Mouse (Mus musculus): ENCODE results near the gene Mrrf. TPM values are rescaled to one million over a fixed set of nuclear protein-coding genes. Genes with fewer than 3 reads are reported as not detected.

Mrrf gene
- polyA plus RNA-seq (2012; rRNA removed), result 18.2 and 24.5 TPM in 2 replicates

DNA sequence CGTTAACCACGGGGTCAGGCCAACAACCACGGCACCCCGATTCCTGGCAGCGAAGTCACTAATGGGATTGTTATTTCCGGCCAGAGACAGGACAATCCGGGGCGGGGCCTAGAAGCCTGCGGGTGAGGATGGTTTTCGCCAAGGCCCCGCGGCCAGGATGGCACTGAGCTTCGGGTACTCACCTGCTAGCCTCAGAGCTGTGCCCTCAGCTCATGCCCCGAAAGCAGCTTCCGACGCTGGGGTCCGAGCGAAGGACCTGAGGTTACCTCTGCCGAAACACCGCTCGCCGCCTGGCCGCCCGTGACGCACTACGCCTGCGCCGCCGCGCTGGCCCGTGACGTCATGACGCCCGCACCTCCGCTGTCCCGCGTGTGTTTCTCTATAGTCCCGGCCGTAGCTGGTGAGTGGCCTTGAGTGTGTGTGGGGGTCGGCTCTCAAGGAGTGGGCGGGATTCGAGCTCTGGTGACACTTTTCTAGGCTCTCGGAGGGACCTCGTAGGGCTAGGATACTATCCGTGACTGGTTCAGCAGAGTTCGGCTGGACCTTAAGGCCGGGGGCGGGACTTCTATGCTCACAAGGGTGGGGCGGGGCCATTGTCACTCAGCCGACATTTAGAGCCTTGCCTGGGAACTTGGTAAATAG lies at the start of gene Mrrf, which contains the start of gene Rbm18:
Mrrf (plus strand) TSS at position 90 of the 642 bp plus-strand sequence.
Rbm18 (minus strand) TSS at position 474 of the 642 bp plus-strand sequence.
- no peak for TF ChIP-seq CTCF (IDR thresholded peaks at IDR 0.05; ENCODE audit: insufficient read depth, low read length)
- peak; percentile 79; the same call in 1 of the 2 replicates for TF ChIP-seq POLR2A (IDR thresholded peaks at IDR 0.05; ENCODE audit: borderline replicate concordance, extremely low read depth, low read depth, low read length)
- Histone ChIP-seq H3K4me3 (replicated peaks; ENCODE audit: extremely low read depth, low read depth, low read length) (peak within 1 kb of the TSS; percentile 86), H3K4me1 (ENCODE audit: control insufficient read depth, insufficient read depth, low read length) (peaks cover 9% of the 10 kb centered on the region; the same call in 1 of the 2 replicates)
- peak; percentile 98 for DNase-seq
- under 1% methylated on average over 50 of the region's 50 CpGs for WGBS

DNA sequence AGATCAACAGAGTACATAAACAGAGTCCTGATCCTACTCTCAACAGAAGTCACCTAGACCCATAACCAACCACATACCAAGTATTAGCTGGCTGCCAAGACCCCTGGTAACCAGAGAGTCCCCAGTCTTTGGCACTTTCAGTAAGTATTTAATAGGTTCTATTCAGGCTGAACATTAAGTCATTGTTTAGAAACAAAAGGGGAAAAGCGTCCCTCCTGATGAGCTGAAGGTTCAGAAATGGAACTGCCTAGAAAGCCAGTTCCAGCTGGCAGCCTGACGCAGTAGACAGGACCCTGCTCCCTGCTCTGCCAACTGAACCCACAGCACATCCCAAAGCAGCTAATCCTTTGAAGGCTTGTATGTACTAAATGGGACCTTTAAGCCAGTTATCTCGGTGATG lies 47.0 kb upstream of the Mrrf start:
- TF ChIP-seq CTCF (IDR thresholded peaks at IDR 0.05; ENCODE audit: insufficient read depth, low read length) (no peak), POLR2A (IDR thresholded peaks at IDR 0.05; ENCODE audit: borderline replicate concordance, extremely low read depth, low read depth, low read length) (no peak)
- H3K4me3 ChIP-seq (replicated peaks; ENCODE audit: extremely low read depth, low read depth, low read length), result no peak overlapping the region
- WGBS, result 49% methylated on average over 3 of the region's 3 CpGs
- DNase-seq, result no peak
- H3K4me1 ChIP-seq (ENCODE audit: control insufficient read depth, insufficient read depth, low read length), result 0 out of 2 replicates have a peak, but pooled peaks cover 2% of the 10 kb centered on the region

DNA sequence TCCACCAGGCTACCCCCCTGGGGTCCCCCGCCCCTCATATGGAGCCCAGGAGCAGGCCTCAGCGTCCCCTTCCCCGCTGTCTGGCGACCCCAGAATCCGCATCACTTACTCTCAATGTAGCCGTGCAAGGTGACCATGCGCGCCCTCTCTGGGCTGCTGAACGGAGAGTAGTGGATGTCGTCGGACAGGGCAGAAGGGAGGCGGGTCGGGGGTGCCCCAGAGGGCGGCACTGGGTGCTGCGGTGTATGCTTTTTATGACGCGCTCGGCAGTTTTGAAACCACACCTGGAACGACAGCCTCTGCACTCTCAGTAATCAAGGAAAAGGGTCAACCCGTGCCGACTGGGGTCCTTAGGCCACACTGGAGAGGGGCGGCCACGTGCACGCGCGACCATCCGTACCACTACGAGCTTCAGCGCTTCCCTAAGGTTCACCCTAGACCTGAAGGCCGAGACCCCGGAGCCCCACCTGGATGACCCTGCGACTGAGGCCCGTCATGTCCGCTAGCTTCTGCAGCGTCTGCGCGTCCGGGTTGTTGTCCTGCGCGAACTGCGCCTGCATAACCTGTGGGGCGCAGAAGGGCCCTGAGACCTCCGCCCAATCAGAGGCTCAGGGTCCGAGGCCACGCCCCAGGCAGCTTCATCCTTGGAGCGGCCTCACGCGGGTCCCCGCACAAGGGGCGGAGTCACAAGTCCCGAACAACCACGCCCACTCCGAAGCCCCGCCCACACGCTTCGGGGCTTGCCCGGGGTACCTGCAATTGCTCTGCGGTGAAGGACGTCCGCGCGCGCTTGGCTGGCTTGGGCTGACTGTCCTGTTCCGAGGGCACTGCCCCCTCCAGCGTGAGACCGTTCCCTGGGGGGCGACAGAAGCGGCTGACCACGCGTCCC lies 45.1 kb upstream of the Mrrf start:
- TF ChIP-seq CTCF (IDR thresholded peaks at IDR 0.05; ENCODE audit: insufficient read depth, low read length) (no peak), POLR2A (IDR thresholded peaks at IDR 0.05; ENCODE audit: borderline replicate concordance, extremely low read depth, low read depth, low read length) (no peak)

DNA sequence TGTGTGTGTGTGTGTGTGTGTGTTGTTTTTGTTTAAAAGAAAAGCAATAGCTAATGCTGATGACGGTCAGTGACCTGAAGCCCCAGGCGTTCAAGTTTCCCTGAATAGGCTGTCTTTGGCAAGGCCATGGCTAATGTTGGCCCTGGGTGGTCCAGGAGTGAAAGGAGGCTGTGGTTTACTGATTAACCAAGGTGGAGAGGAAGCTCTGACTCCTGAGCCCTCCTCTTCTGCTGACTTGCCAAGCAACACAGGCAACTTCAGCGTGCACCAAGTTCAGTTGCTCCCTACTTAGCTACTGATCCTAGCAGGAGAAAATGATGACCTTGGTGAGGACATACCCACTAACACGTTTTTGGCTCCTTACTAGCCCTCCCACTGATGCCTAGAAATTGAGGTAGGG lies 43.4 kb upstream of the Mrrf start:
- 26% methylated on average over 4 of the region's 4 CpGs for WGBS
- TF ChIP-seq CTCF (IDR thresholded peaks at IDR 0.05; ENCODE audit: insufficient read depth, low read length) (no peak), POLR2A (IDR thresholded peaks at IDR 0.05; ENCODE audit: borderline replicate concordance, extremely low read depth, low read depth, low read length) (no peak)
- DNase-seq, result no peak
- Histone ChIP-seq H3K4me1 (ENCODE audit: control insufficient read depth, insufficient read depth, low read length) (0 out of 2 replicates have a peak, but pooled peaks cover 2% of the 10 kb centered on the region), H3K4me3 (replicated peaks; ENCODE audit: extremely low read depth, low read depth, low read length) (no peak overlapping the region)

More for the DNA sequence above, 45.1 kb upstream of the Mrrf start:
- WGBS, result 23% methylated on average over 70 of the region's 70 CpGs
- H3K4me1 ChIP-seq (ENCODE audit: control insufficient read depth, insufficient read depth, low read length), result 0 out of 2 replicates have a peak, but pooled peaks cover 2% of the 10 kb centered on the region
- peak; percentile 21 for DNase-seq
- H3K4me3 ChIP-seq (replicated peaks; ENCODE audit: extremely low read depth, low read depth, low read length), result no peak overlapping the region

DNA sequence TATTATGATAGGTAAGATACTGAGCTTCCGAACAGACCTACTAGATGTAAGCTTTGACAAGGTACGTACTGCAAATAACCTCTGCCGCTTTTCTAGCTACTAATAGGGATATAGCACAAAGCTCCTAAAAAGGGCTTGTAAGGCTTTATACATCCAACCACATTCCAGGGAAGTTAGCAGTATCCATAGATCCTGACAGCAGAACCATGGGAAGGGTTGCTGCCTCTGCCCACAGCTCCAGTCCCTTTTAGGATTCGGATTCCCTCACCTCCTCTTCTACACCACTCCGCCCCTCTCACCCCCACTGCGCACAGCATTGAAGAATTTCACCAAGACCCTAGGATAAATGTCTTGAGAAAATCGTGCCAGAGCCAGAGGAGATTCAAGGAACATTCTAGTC lies 42.9 kb upstream of the Mrrf start:
- Histone ChIP-seq H3K4me1 (ENCODE audit: control insufficient read depth, insufficient read depth, low read length) (0 out of 2 replicates have a peak, but pooled peaks cover 2% of the 10 kb centered on the region), H3K4me3 (replicated peaks; ENCODE audit: extremely low read depth, low read depth, low read length) (no peak overlapping the region)
- 49% methylated on average over 7 of the region's 7 CpGs for WGBS
- DNase-seq, result no peak
- no peak for TF ChIP-seq CTCF (IDR thresholded peaks at IDR 0.05; ENCODE audit: insufficient read depth, low read length)
- TF ChIP-seq POLR2A (IDR thresholded peaks at IDR 0.05; ENCODE audit: borderline replicate concordance, extremely low read depth, low read depth, low read length), result no peak

DNA sequence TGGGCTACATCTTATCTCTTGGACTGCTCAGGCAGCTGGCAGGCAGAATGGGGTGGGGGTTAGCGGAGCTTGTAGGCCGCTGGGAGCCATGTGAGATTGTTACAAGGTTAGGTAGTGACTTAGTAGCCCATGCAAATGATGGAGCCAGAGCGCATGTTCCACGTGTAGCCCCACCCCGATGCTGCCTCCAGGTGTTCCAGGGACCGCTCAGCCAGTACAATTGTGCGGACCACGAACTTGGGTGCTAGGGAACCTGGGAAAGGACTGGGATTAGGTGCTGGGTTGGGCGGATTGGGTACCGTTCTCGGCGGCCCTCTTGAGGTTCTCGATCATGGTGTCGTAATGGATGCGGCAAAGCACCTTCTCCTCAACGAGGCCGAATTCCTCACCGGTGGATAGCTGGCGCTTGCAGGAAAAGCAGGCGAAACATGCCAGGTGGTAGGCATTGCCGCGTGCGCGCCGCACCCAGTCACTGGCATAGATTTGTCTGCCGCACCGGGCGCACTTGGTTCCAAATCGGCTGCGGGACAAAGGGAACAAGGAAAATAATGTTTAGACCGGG lies 42.2 kb upstream of the Mrrf start:
- Histone ChIP-seq H3K4me1 (ENCODE audit: control insufficient read depth, insufficient read depth, low read length) (0 out of 2 replicates have a peak, but pooled peaks cover 2% of the 10 kb centered on the region), H3K4me3 (replicated peaks; ENCODE audit: extremely low read depth, low read depth, low read length) (no peak overlapping the region)
- DNase-seq, result no peak
- 35% methylated on average over 31 of the region's 31 CpGs for WGBS
- TF ChIP-seq CTCF (IDR thresholded peaks at IDR 0.05; ENCODE audit: insufficient read depth, low read length) (no peak), POLR2A (IDR thresholded peaks at IDR 0.05; ENCODE audit: borderline replicate concordance, extremely low read depth, low read depth, low read length) (no peak)

DNA sequence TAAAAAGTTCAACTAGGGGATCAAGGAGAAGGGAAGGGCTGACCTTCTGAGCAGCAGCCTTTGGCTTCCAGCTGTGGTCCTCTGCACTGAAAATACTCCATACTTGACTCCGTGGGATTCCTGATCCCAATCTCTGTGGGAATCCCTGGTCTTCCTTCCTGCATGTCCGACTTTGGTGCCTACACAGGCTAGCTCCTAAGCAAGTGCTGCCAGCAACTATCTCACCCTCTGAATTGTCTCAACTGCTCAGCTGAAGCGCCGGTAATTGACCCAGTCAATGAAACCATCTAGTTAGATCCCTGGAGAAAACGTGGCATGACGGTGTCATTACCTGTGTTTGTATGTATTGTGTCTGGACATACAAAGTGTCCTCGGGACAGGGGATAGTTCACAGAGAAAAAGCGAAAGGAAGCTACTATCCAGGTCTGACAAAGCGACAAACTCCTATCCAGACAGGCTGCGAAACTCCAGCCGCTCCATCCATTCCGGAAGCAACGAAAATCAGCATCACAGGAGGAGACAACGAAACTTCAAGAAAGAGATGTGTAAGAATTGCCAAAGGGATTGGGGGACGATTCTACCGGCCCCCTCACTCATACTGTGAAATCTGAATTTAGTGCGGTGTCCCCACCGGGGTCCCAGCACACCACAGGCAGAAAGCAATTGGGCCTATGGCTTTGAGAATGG lies 38.9 kb upstream of the Mrrf start:
- Histone ChIP-seq H3K4me1 (ENCODE audit: control insufficient read depth, insufficient read depth, low read length) (no peaks in the 10 kb centered on the region), H3K4me3 (replicated peaks; ENCODE audit: extremely low read depth, low read depth, low read length) (no peak overlapping the region)
- no peak for DNase-seq
- WGBS, result 31% methylated on average over 18 of the region's 18 CpGs
- TF ChIP-seq POLR2A (IDR thresholded peaks at IDR 0.05; ENCODE audit: borderline replicate concordance, extremely low read depth, low read depth, low read length) (no peak), CTCF (IDR thresholded peaks at IDR 0.05; ENCODE audit: insufficient read depth, low read length) (no peak)

DNA sequence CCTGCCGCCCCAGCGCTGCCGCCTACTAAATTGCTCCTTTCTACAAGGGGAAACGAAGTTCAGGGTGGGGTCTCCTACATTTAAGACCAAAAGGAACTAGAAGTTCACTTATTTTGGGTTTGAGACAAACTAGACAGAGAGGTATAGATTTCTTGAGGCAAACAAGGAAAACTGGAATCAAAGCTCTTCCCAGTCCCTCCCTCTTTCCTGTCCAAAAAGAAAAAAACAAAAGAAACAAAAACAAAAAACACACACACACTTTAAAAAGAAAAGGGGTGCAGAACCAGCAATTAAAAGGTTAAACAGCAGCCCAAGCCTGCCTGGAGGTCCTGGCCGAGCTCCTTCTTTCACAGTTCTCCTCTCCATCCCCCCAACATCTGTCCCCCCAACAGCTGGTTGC lies 38.2 kb upstream of the Mrrf start:
- Histone ChIP-seq H3K4me1 (ENCODE audit: control insufficient read depth, insufficient read depth, low read length) (no peaks in the 10 kb centered on the region), H3K4me3 (replicated peaks; ENCODE audit: extremely low read depth, low read depth, low read length) (no peak overlapping the region)
- TF ChIP-seq POLR2A (IDR thresholded peaks at IDR 0.05; ENCODE audit: borderline replicate concordance, extremely low read depth, low read depth, low read length) (no peak), CTCF (IDR thresholded peaks at IDR 0.05; ENCODE audit: insufficient read depth, low read length) (no peak)
- 44% methylated on average over 5 of the region's 5 CpGs for WGBS
- no peak for DNase-seq

DNA sequence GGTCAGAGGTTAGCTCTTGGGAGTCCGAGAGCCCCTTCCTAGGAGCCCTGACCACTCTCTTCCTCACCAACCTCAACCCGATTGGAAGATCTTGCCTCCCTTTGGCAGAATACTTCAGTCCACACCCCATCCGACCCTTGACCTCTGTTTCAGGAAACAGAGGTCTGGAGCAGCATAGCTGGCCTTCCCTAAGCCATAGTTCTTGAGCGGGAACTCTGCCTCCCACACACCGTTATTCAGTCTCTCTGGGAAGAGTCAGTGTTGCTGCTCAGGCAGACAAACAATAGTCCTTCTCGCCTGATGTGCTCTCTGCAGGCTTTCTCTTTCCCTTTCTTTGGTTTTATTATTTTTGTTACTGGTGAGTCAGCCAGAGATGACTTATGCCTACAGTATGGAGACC lies 36.5 kb upstream of the Mrrf start:
- no peak for DNase-seq
- WGBS, result 45% methylated on average over 6 of the region's 6 CpGs
- H3K4me3 ChIP-seq (replicated peaks; ENCODE audit: extremely low read depth, low read depth, low read length), result no peak overlapping the region
- TF ChIP-seq CTCF (IDR thresholded peaks at IDR 0.05; ENCODE audit: insufficient read depth, low read length), result no peak
- TF ChIP-seq POLR2A (IDR thresholded peaks at IDR 0.05; ENCODE audit: borderline replicate concordance, extremely low read depth, low read depth, low read length), result no peak
- no peaks in the 10 kb centered on the region for H3K4me1 ChIP-seq (ENCODE audit: control insufficient read depth, insufficient read depth, low read length)
